Mouse (Mus musculus) adrenal gland, postnatal 4 days (tissue): ENCODE results near the gene Prkg1. TPM values are rescaled to one million over a fixed set of nuclear protein-coding genes. Genes with fewer than 3 reads are reported as not detected.
A peak's percentile ranks its signal among the peaks of the same experiment; 100 is the strongest.

Source experiments
- DNase-seq, 2 experiments: peaks; one replicate each; pipeline ENCODE4 v3.0.0; 2021 to 2022; ENCODE audit warnings: low spot score in 2 of 2, mixed read lengths in 2 of 2
- total RNA-seq, 2 experiments: library from RNA; stranded (reverse); gene quantifications; 2 replicates each; pipeline ENCODE4 v1.2.3; 2021

Gene Prkg1
- total RNA-seq, 2 experiments from 2014 or later = 12.1 to 13.3 TPM

DNA sequence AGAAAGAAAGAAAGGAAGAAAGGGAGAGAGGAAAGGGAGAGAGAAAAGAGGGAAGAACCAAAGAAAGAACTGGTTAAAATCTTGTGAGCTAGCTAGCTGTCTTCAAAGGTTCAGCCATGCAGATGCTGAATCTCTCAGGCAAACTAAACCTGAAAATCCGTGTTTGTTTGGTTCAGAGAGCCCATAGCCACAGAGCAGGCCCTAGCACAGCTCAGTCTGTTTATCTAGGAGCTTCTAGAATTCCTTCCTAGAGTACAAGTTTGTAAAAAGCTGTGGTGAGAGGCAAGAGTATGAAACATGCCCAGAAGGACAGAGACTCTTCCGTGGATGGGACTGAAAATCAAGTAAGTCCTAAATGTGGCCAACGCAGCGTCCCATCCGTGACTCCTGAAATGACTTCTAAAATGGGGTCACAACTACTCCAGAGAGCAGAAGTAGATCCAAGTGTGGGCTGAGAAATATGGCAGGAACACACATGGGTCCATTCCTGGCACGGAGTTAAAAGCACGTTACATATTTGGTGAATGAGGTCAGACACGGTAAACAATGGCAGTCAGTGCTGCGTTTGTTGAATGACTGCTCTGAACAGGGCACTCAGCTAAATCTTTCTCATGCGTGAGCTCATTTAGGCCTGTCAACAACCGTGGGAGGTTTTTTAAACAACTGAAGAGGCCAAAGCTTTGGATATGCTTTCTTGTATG, 13.7 kb downstream of the Prkg1 start:
- DNase-seq = no peak

GRCm38 (mm10) chr19:31746635-31747034, 18.2 kb downstream of the Prkg1 start:
- DNase-seq = no peak

DNA sequence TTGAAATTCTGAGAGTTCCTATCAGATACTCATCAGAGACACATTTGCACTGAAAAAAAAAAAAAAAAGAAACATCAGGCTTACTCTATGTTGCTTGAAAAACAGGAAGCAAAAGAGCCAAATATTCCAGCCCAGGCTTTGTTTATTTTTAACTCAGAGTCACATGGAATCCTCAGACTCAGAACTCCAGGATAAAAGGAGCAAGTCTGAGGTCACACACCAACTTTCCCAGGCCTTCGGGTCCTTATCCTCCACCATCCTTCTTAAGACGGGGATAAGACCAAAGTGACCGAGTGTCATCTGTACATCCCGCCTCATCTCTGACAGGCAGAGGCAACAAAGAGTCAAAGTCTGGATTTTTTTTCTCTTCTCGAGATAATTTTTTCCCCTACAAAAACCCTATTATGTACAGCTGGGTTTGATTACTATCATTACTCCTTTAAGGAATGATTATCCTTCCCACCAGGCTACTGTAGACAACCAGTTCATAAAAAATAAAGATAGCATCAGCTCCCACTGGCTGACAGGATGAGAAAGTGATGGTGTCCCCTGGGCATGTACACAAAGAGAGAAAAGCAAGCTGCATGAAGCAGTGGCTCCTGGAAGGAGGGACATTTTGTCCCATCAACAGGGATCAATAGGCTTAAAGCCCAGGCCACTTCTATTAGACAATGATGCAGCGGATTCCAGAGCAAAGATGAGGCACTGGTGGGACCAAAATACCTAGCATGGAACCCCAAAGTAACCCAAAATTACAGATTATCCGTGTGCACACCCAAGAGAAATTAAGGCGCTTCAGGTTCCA, 21.4 kb downstream of the Prkg1 start:
- DNase-seq = no peak

GRCm38 (mm10) chr19:31714900-31715299, 49.9 kb downstream of the Prkg1 start:
- DNase-seq = no peak

- no peak for DNase-seq
Measured at GRCm38 (mm10) chr19:31714418-31714817, 50.4 kb downstream of the Prkg1 start.

DNA sequence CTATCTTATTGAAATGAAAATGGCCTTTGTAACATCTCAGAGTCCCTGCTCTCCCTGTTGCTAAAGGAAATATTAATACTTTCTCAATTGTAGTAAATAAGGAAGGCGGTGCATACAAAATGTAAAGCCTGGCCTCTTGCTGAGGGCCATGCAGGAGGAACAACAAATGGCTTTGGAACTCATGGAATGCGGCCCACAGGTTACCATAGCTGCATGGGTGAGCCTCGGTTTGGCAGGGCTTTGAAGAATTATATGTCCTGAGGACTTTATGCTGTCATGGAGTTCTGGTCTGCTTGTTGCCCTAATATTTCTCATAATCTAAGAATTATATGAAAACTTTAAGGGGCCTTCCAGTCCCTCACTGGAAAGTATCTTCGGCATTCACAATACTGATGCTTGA, 51.5 kb downstream of the Prkg1 start:
- DNase-seq = no peak

GRCm38 (mm10) chr19:31710336-31710735, 54.5 kb downstream of the Prkg1 start:
- DNase-seq = no peak

GRCm38 (mm10) chr19:31703991-31704390, 60.8 kb downstream of the Prkg1 start:
- DNase-seq = no peak

- no peak for DNase-seq
Measured at GRCm38 (mm10) chr19:31698916-31699315, 65.9 kb downstream of the Prkg1 start.

DNA sequence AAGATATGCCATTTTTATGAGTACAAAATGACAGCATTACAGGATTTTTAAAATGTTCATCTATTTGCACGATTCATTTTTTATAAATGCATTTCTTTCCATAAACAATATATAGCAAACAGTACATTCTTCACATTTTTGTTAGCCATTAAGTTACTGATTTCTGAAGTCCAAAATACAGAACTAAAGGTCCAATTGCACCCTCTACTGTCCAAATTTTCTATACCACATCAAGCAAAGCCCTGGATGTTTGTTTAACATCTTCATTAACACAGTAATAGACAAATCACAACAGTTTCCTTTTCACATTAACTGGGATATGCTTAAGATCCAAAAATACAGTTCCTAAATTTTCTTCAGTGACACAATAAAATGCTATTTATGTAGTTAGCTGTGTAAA, 84.0 kb downstream of the Prkg1 start:
- DNase-seq = no peak

- DNase-seq = no peak
Measured at GRCm38 (mm10) chr19:31678324-31678723, 86.5 kb downstream of the Prkg1 start.

GRCm38 (mm10) chr19:31671726-31672125, 93.1 kb downstream of the Prkg1 start:
- no peak for DNase-seq

GRCm38 (mm10) chr19:31665007-31665406, 99.8 kb downstream of the Prkg1 start:
- no peak for DNase-seq

GRCm38 (mm10) chr19:31664159-31664991, 100.5 kb downstream of the Prkg1 start:
- peak in 1 of 2 experiments; percentile 12 for DNase-seq

- DNase-seq = no peak
Measured at GRCm38 (mm10) chr19:31663437-31664158, 101.2 kb downstream of the Prkg1 start.

DNA sequence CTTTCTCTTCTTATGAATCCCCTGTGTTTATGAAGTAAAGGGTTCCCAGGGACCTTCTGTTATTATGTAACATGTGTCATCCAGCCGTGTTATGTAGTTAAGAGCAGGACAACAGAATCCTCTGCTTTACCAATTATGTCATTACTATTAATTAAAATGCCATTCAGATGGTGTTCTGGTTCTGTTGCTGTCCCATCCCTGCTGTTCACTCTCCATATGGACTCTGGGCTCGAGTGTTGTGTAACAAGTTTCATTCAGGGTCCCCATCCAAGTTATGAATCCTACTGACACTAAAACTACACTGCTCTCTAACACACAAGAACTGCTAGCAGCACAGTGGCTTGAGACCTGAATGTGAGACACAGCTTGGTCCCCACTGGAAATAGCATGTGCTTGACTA, 102.0 kb downstream of the Prkg1 start:
- no peak for DNase-seq

GRCm38 (mm10) chr19:31658751-31659397, 106.0 kb downstream of the Prkg1 start:
- no peak for DNase-seq

GRCm38 (mm10) chr19:31656256-31656655, 108.6 kb downstream of the Prkg1 start:
- no peak for DNase-seq

GRCm38 (mm10) chr19:31655826-31656225, 109.0 kb downstream of the Prkg1 start:
- DNase-seq = no peak

GRCm38 (mm10) chr19:31654022-31654421, 110.8 kb downstream of the Prkg1 start:
- no peak for DNase-seq
